Mouse (Mus musculus): ENCODE data around the gene Unc119b.

- TF ChIP-seq CTCF (IDR thresholded peaks at IDR 0.05; ENCODE audit: extremely low read depth, insufficient read depth, insufficient read length, insufficient replicate concordance) (no peak), POLR2A (IDR thresholded peaks at IDR 0.05; ENCODE audit: low read depth, low read length) (no peak)
Measured at GRCm38 (mm10) chr5:115144471-115144870, 9.7 kb upstream of the Unc119b start.

Data from spleen, adult 2 months (tissue).